Mouse (Mus musculus): ENCODE results near the gene Tor3a.

The Tor3a gene

DNA sequence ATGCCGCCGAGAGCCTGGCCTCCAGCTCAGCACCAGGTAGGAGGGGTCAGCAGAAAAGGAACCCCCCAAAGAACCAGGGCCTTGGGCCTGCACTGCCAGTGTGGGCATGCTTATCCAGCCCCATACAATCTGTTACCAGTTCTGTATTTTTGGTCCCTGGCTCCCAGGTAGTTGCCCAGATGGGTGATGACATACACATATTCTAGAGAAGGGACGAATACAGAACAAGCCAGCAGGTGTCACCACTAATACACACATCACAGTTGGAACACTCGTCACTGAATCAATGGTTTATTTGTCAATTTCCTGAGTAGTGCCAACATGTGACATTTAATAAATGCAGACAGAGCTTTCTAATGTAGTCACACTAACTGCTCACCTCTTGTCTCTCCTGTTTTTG lies 33.6 kb downstream of the Tor3a start:
- CTCF ChIA-PET = interaction anchor here (0.5 kb wide), 1 partner anchor 946 kb away, joined by 3 read pairs; no protein-coding TSS in a partner anchor

DNA sequence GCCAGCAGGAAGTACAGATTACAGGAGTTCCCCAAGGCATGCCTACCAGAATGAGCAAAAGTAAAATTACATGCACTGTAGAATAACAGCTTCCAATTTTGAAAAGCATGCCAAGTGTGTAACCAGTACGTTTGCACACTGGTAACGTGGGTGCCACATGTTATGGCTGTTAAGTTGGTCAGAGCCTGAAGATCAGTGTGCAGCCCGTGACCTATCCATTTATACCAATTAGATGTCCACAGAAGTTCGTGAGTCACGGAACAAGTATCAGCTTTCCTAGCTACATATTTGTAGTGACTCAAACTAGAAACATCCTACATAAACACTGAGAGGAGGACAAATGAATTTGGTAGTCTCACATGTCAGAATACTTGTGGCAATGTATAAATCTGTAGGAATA lies 34.7 kb downstream of the Tor3a start:
- CTCF ChIA-PET = no interaction called here

DNA sequence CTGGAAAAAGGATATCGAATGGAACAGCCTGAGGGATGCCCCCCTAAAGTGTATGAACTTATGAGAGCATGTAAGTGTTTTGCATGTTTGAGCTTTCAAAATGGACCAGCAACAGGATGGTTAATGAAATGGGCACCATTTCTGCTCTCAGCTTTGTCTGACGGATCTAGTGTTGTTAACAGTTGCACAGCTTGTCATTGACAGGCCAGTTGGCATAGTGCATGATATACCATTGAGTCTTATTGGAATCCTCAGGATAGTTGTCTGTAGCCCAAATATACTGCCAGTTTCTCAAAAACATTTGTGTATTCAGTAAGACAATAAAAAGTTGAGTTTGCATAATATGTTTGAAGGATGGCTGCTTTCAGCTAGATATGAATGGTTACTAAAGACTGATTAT lies 39.0 kb downstream of the Tor3a start:
- CTCF ChIA-PET = interaction anchor here (0.6 kb wide), 1 partner anchor 194 kb away, joined by 3 read pairs; no protein-coding TSS in a partner anchor

DNA sequence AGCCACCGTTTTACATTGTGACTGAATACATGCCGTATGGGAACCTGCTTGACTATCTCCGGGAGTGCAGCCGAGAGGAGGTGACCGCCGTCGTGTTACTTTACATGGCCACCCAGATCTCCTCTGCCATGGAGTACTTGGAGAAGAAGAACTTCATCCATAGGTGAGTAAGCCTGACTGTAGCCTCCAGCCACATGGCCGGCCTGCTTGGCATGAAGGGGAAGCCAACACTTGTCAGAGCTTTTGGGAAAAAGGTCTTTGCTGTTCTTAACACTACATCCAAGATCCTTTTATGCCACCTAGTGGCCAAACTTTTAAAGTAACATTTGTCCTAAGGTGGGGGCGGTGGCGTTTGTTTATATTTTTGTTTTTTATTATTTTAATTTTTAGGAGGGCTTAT lies 41.1 kb downstream of the Tor3a start:
- CTCF ChIA-PET = interaction anchor here (1.3 kb wide), 1 partner anchor 96 kb away, joined by 4 read pairs; no protein-coding TSS in a partner anchor

DNA sequence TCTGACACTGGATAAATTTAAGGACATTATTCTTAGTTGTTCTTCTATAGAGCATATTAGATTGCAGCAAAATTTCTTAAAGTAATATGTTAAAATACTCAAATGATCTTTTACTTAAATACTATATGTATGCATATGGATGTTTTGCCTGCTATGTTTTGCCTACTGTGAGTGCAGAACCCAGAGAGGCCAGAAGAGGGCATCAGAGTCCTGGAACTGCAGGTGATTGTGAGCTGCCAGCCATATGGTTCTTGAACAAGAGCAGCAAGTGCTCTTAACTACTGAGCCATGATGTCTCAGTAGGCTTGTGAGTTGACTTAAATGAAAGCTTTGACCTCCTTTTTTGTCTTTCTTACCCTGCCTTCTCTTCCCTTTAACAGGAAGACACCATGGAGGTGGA lies 43.2 kb downstream of the Tor3a start:
- CTCF ChIA-PET = interaction anchor here (0.6 to 0.9 kb wide), 2 partner anchors 9 to 97 kb away, joined by 3 to 7 read pairs; no protein-coding TSS in a partner anchor

DNA sequence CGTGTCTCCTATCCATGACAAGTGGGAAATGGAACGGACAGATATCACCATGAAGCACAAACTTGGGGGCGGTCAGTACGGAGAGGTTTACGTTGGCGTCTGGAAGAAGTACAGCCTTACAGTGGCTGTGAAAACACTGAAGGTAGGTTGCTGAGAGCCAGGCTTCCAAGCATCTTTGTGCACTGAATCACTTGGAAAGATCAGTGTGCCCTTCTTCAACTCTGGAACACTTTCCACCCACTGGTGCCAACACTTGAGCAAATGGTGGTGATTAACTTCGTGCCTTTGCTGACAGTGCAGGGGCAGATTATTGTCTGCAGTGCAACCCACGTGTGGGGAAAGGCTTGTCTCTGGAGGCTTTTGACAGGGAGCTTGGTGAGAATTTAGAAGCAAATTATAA lies 44.2 kb downstream of the Tor3a start:
- CTCF ChIA-PET = no interaction called here

DNA sequence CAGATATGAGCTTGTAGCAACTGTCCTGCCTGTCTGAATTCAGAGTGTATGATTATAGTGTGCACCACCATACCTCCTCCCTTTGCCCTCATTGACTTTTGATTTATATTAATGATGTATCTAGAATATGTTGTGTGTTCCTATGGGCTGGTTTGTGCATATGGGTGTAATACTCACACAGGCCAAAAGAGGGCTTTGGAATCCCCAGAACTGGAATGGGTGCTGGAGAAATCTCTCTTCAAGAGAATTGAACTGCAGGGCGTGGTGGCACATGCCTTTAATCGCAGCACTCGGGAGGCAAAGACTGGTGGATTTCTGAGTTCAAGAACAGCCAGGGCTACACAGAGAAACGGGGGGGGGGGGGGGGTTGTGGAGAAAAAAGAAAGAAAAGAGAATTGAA lies 47.4 kb downstream of the Tor3a start:
- CTCF ChIA-PET = no interaction called here

DNA sequence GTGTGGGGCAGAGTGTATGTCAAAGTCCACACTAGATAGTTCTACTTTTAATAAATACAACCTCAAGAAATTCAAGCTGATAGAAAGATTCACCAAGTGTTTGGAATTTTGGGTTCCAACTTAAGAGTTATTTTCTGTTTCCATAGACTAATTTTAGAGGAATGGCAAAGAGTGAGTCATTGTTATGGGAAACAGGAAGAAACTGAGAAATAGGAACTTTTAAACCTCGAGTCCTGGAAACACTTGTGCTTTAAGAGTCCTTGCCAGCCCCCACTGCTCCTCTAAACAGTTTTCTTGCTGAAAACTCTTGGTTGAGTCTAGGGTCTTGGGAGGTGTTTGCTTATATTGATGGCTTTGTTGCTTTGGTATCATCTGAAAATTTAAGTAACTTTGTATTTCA lies 49.9 kb downstream of the Tor3a start:
- CTCF ChIA-PET = no interaction called here

DNA sequence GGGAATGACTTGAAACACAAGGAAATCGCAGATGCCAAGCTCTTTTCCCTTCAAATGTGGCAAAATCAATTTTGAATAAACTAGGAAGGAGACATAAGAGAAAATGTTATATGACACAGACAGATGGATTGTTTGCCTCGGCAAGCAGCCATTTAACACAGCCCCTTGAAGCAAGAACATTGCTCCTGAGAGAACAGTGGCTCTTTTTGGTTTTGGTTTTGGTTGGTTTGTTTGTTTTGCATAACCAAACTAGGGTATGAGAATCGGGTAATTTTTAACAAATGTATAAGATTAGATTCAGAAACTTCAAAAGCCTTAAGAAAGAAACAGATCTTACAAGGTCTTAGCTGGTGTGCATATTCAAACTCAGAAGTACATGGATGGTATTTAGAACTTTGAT lies 53.2 kb downstream of the Tor3a start:
- CTCF ChIA-PET = interaction anchor here (0.5 to 0.6 kb wide), 2 partner anchors 11 to 146 kb away, joined by 4 to 6 read pairs; no protein-coding TSS in a partner anchor

DNA sequence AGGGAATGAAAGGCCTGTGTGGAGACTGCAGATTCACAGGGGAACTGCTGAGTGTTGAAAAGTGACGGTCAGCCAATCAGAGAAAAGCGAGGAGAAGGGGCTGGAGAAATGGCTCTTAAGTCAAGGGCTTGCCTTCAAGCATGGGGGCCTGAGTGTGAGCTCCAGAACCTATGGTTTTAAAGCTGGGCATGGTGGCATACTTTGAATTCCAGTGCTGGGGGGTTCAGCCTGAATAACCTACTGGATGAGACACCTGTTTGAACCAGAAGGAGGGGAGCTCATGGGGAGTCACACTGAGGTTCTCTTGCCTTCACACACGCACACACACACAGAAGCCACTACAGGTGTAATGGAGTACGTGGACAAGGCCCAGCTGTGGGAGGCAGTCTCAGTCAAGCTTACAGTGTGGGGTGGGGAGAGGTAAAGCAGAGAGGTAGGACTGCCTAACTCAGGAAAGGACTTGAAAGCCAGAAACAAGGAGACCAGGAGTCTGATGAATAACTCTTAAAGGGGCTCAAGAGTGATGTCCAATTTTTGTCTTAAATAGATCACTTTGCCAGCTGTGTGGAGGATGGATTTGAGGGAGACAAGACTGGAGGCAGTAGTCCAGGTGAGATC lies 53.8 kb downstream of the Tor3a start:
- CTCF ChIA-PET = interaction anchor here (0.5 kb wide), 1 partner anchor 11 kb away, joined by 6 read pairs; no protein-coding TSS in a partner anchor

DNA sequence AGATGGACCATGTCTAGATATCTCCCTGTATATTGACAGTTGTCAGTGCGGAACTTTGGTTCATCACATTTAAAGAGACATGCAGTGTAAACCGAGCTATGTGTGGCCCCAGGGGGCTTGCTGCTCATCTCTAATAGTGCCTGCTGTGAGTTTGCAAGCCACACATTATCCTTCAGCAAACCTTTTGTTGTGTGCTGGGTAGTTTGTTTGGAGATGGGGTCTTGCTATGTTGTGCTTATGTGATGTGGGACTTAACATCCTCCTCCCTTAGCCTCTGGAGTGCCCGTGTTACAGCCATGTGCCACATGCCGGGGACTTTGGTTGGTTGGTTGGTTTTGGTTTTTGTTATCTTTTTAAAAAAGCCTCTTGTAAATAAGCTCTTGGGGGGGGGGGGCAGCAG lies 56.3 kb downstream of the Tor3a start:
- CTCF ChIA-PET = no interaction called here

DNA sequence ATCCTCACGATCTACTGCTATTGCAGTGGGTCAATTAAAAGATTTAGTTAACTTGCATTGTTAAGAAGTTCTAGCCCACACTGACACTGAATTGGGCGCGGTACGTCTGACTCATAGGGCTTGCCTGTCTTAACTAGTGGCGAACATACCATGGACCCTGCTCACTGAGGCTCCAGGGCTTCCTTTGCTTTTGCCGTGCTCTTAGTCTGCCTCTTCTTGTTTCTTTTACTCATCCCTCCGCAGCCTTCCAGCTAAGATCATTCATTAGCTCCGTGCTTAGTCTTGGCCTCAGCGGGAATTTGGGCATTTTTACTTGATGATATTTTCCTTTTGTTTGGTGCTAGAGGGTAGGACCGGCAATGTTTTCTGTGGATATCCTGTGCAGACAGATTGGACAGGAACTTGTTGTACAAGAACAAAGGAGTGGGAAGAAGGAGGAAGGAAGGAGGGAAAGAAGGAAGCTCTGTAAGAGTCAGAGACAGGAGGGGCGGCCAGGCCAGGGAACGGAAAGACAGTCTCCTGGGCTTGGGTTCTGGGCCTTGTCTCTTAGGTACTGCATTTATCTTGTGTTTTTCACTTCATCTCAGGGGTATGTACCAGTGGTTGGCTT lies 57.1 kb downstream of the Tor3a start:
- CTCF ChIA-PET = no interaction called here

DNA sequence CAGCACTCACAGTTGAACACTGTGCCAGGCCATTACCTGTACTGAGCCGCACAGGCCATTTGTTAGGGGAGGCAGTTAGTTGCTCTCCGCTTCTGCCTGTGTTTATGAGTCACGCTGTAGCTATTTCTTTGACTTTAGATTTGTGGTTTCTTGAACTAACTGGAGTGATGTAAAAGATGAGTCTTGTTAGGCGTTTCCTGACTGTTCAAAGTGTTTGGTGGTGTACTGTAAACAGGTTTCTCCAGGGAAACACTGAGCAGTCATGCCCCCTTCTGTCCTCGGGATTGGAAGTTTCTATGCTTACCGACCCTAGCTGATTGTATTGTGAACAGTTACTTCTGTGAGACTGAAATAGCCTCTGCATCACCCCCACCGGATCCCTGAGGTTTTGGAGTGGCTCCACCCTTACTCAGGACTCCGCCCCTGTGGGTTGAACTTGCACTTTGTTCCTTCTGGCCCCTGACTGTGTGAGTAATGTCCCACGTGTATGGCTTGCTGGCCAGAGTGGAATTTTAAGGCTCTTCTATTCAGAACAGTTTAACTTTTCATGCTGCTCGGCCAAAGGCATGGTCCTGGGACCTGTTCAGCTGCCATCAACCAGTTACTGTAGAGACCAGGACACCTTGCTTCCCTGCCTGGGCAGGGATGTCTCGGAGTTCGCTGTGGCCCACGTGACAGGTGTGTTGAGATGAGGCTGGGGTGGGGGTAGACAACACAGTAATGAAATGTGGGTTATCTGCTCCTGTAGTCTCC lies 58.6 kb downstream of the Tor3a start:
- CTCF ChIA-PET = interaction anchor here (0.7 kb wide), 1 partner anchor 61 kb away, joined by 3 read pairs; no protein-coding TSS in a partner anchor

DNA sequence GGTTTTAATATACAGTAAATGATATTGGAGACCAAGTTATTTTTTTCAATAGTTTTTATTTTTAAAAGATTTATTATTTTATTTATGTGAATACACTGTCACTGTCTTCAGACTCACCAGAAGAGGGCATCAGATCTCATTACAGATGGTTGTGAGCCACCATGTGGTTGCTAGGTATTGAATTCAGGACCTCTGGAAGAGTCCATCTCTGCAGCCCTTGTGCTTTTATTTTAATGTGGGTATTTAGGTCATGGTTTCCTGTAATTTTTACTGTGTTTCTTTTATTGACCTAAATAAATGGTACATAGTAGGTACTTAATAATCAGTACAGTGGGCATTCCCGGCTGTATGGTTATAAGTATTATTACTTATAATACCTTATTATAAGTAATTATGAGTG lies 59.4 kb downstream of the Tor3a start:
- CTCF ChIA-PET = interaction anchor here (0.7 to 1.0 kb wide), 2 partner anchors 30 to 62 kb away, joined by 3 read pairs; no protein-coding TSS in a partner anchor

DNA sequence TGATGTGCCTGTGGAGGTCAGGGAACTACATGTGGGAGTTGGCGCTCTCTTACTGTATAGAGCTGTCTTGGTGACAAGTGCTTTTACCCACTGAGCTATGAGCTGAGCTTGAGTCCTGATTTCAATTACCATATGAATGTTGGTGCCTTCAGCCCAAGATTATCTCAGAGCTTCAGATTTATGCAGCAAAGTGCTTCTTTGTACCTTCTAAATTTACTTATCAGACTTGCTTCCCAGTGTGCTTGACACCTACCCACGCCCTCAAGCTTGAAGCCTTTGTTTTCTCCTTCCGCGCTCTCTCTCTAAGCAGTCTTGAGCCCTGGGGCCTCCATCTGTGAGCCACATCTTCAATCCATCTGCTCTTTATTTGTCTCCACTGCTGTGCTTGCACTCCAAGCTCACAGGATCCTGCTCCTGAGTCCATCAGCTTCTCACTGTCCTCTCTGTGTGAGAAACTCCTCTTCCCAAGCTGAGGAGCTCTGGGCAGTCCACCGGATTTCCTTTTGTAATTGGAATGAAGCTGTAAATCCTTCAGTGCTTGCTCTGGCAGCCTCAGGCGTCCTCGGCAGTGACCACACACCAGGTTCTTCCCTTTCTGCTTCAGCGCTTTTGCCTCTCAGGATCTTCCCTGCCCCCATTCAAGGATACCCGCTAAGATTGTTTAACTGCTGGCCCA lies 60.2 kb downstream of the Tor3a start:
- CTCF ChIA-PET = interaction anchor here (0.7 to 1.0 kb wide), 2 partner anchors 27 to 30 kb away, joined by 3 to 4 read pairs; no protein-coding TSS in a partner anchor

DNA sequence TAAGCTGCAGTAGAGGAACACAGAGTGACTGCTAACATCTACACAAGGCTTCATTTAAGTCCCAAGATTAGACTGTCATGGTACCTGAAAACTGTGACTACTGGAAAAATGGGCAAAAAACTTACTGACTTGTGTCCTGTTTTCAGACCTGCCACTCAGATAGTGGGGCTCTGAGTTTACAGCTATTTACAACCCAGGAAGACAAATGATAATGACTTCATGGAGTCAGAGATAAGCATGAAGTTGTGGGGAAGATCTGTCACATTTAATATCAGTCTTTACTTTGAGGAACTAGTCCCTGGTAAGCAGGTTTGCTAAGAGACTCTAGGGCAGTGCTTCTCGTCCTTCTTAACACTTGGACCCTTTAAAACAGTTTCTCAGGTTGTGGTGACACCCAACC lies 63.9 kb downstream of the Tor3a start:
- CTCF ChIA-PET = no interaction called here

DNA sequence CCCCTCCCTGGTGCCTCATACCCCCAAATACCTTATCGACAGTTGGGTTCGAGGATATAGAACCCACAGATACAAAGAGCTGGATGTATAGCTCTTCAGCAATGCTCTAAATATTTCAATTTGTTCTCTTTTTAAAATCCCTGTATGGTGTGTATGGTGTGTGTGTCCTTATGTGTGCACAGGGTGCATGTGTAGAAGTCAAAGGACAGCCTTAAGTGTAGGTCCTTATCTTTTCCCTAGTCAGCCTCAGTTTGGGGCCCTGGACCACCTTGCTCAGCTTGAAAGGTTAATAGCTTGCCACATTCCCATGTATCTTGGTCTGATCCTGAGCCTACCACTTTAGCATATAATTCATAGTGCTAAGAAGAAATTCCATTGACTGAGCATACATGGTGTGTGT lies 65.7 kb downstream of the Tor3a start:
- CTCF ChIA-PET = no interaction called here

DNA sequence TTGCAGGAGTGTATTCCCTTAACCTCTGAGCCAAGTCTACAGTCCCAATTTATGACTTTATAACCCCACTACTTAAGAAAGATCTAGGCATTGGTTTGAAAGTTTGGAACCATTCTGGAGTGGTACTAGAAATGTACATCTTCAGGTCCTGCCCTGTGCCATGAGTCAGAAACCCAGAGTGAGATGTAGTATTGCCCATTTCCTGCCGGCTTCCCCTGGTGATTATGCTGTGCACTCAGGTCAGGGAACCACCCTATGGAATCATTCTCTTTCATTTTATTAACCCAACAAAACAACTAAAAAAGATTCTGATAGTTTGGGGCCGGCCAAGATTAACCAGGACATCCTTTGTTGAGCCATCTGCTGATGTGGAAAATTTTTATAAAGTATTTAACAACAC lies 68.2 kb downstream of the Tor3a start:
- CTCF ChIA-PET = no interaction called here

DNA sequence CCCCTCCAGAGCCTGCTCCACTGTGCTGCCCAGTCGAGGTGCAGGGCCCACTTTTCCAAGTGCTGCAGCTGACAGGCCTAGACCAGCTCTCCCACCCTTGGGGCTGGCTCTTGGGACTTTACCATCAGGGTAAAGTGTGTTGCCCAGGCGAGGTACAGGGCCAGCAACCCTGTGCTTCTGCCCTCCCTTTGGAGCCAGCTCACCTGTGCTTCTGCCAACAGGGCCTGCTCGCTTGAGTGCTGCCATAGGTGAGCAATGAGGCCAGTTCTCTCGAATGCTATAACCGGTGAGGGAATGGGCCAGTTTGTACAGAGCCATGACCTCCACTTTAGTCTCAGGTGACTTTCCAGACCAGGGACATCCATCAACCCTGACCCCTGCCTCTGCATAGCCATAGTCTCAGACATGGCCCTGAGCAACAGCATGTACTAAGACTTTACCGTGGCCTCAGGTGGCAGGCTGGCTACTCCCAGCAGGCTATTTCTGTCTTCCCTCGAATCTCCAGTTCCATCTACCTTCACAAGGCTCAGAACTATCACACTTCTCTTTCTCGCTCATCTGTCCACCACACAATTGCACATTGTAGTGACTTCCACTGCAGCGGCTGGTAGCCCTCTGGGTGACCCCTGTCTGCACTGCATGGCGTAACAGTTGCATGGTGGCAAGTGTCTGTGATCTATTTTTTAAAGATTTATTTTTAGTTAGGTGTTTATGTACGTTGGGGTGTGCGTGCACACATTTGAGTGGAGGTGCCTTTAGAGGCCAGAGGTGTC lies 68.9 kb downstream of the Tor3a start:
- CTCF ChIA-PET = no interaction called here

Data from spleen, embryonic (tissue).